Mouse (Mus musculus): ENCODE results near the gene Gemin7.

GRCm38 (mm10) chr7:19607291-19607690, 29.9 kb upstream of the Gemin7 start:
- TF ChIP-seq USF1 (IDR thresholded peaks at IDR 0.05; ENCODE audit: low read depth) (no peak), POLR2A (IDR thresholded peaks at IDR 0.05; ENCODE audit: insufficient read length, low read depth) (no peak), MYOG (IDR thresholded peaks at IDR 0.05; ENCODE audit: control insufficient read depth in 1 of 3, insufficient read depth in 1 of 3, insufficient read length in 2 of 3, low read depth in 2 of 3) (no peak), TCF12 (IDR thresholded peaks at IDR 0.05; ENCODE audit: insufficient read depth, poor library complexity, severe bottlenecking) (no peak), MAX (IDR thresholded peaks at IDR 0.05; ENCODE audit: low read depth) (no peak), POLR2AphosphoS2 (IDR thresholded peaks at IDR 0.05; ENCODE audit: insufficient read length, low read depth) (no peak), CEBPB (IDR thresholded peaks at IDR 0.05; ENCODE audit: insufficient read depth, poor library complexity, severe bottlenecking) (no peak), TCF3 (IDR thresholded peaks at IDR 0.05; ENCODE audit: insufficient read length, low read depth) (no peak), E2F4 (IDR thresholded peaks at IDR 0.05; ENCODE audit: insufficient read depth) (no peak), MYOD1 (IDR thresholded peaks at IDR 0.05; ENCODE audit: control insufficient read depth in 1 of 3, insufficient read length in 2 of 3, low read depth in 2 of 3) (no peak)
